Mouse (Mus musculus) lung, postnatal 0 days (tissue): ENCODE data around the gene Gtpbp6.

Experiments
- CTCF ChIP-seq: IDR thresholded peaks from 2 replicates; pipeline ENCODE4 v1.5.1; 2016; ENCODE audit warnings: antibody characterized with exemption, mild to moderate bottlenecking
- EP300 ChIP-seq: IDR thresholded peaks from 2 replicates; pipeline ENCODE4 v1.6.1; 2016; ENCODE audit warnings: antibody characterized with exemption, mild to moderate bottlenecking, control low read depth

DNA sequence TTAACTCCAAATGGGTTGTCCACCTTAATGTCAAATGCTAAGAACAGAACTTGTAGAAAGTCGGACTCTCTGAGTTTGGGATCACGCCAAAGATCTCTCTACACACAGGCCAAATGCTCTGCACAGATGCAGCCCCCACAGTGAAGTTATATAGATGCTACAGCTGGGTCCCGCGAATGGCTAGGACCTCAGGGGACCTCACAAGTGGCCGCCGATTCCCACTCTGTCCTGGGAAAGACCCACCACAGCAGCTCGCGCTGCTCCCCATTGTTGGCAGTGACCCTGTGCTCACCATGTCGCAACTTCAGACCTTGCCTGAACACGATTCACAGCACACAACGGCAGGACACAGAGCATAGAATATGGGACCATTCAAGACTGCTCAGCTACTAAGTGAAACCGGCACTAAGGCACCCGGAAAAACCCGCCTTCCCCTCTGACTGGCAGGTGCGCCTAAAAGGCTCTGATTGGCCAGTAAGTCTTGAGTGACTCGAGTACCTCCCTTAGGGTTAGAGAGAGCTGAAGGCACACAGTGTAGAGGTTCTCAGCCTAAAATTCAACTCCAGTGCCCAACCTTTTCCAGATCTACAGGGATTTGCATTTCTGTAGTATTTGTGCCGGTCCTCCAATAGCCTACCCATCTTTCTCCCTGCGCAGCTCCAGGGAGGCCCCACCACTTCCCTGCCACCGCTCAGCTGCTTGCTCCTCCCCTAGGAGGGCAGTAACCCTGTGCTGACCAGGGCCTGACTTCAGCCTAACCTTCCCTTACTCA is 50.2 kb downstream of the Gtpbp6 start:
- TF ChIP-seq EP300 (no peak), CTCF (no peak)
